Mouse (Mus musculus) CD4-positive, CD25-positive, alpha-beta regulatory T cell, adult 2 months (primary cell): ENCODE results near the gene Trpm4.

Experiments
- DNase-seq: peaks from one replicate; pipeline ENCODE4 v3.0.0-alpha.2; 2012; ENCODE audit warnings: low read depth, low spot score

Gene Trpm4

GRCm38 (mm10) chr7:45353041-45353440, 19.5 kb upstream of the Trpm4 start:
- no peak for DNase-seq

- DNase-seq: no peak
Observed at GRCm38 (mm10) chr7:45346905-45347304, 13.3 kb upstream of the Trpm4 start.

- peak; percentile 62 for DNase-seq
Observed at GRCm38 (mm10) chr7:45343543-45343942, 10.0 kb upstream of the Trpm4 start.

- DNase-seq: no peak
Observed at GRCm38 (mm10) chr7:45342081-45342480, 8.5 kb upstream of the Trpm4 start.

- DNase-seq: peak; percentile 94
Observed at GRCm38 (mm10) chr7:45341303-45341702, 7.7 kb upstream of the Trpm4 start.

- DNase-seq: peak; percentile 55
Observed at GRCm38 (mm10) chr7:45340669-45341068, 7.1 kb upstream of the Trpm4 start.

- no peak for DNase-seq
Observed at GRCm38 (mm10) chr7:45340066-45340442, 6.5 kb upstream of the Trpm4 start.

- peak; percentile 68 for DNase-seq
Observed at GRCm38 (mm10) chr7:45339410-45340065, 6.0 kb upstream of the Trpm4 start.

- DNase-seq: peak; percentile 76
Observed at GRCm38 (mm10) chr7:45338161-45338911, 4.8 kb upstream of the Trpm4 start.

GRCm38 (mm10) chr7:45337469-45337868, 3.9 kb upstream of the Trpm4 start:
- DNase-seq: peak; percentile 23

- no peak for DNase-seq
Observed at GRCm38 (mm10) chr7:45336319-45336718, 2.7 kb upstream of the Trpm4 start.

- DNase-seq: no peak
Observed at GRCm38 (mm10) chr7:45335056-45335455, 1.5 kb upstream of the Trpm4 start, which contains the start of gene Hrc. Gene Hrc (plus strand): TSS chr7:45335290.

- no peak for DNase-seq
Observed at GRCm38 (mm10) chr7:45334605-45335004, 1.0 kb upstream of the Trpm4 start.

GRCm38 (mm10) chr7:45332685-45333425, 725 bp downstream of the Trpm4 start:
- DNase-seq: peak; percentile 70

GRCm38 (mm10) chr7:45331502-45331901, 2.1 kb downstream of the Trpm4 start:
- DNase-seq: no peak

- no peak for DNase-seq
Observed at GRCm38 (mm10) chr7:45328841-45329475, 4.6 kb downstream of the Trpm4 start.

- peak; percentile 30 for DNase-seq
Observed at GRCm38 (mm10) chr7:45325800-45326199, 7.8 kb downstream of the Trpm4 start.

- no peak for DNase-seq
Observed at GRCm38 (mm10) chr7:45323069-45323468, 10.5 kb downstream of the Trpm4 start.

- no peak for DNase-seq
Observed at GRCm38 (mm10) chr7:45322245-45322644, 11.3 kb downstream of the Trpm4 start.

- DNase-seq: no peak
Observed at GRCm38 (mm10) chr7:45316536-45316935, 17.0 kb downstream of the Trpm4 start.

- DNase-seq: no peak
Observed at GRCm38 (mm10) chr7:45315182-45315701, 18.3 kb downstream of the Trpm4 start.

GRCm38 (mm10) chr7:45313495-45313894, 20.1 kb downstream of the Trpm4 start:
- DNase-seq: no peak
